Mouse (Mus musculus) limb, embryonic 11.5 days (tissue): ENCODE measurements around the gene Krtap9-3. TPM values are rescaled to one million over a fixed set of nuclear protein-coding genes. Genes with fewer than 3 reads are reported as not detected.
"Not testable (repeated sequence)": the region's sequence is repeated elsewhere in the genome, so short reads cannot be mapped to it uniquely, and the experiment has no call there.

Source experiments
- ATAC-seq: fragments of 200-750 bp; cut with Nextera tagmentation; 2 replicates; pipeline ENCODE4 v1.8.0; 2017; ENCODE audit warnings: low read depth; ENCODE audit not compliant: insufficient number of reproducible peaks, low FRiP score, low TSS enrichment
- DNase-seq: peaks from one replicate; pipeline ENCODE4 v3.0.0-alpha.2; 2015; ENCODE audit warnings: low spot score
- H3K27ac ChIP-seq: fragments of 300-500 bp; sonication (generic); replicated peaks from 2 replicates; pipeline ENCODE4 v1.5.1; 2014; ENCODE audit warnings: low read depth, mild to moderate bottlenecking, low read length
- H3K27me3 ChIP-seq: fragments of 300-500 bp; sonication (generic); 2 replicates; pipeline ENCODE4 v1.6.1; 2014; ENCODE audit warnings: mild to moderate bottlenecking, low read length, mixed read lengths; ENCODE audit not compliant: control insufficient read depth, insufficient read depth
- H3K36me3 ChIP-seq: fragments of 300-500 bp; sonication (generic); 2 replicates; pipeline ENCODE4 v1.6.1; 2014; ENCODE audit warnings: mild to moderate bottlenecking, low read length, moderate library complexity, mixed read lengths; ENCODE audit not compliant: control insufficient read depth, insufficient read depth
- H3K4me1 ChIP-seq: fragments of 300-500 bp; sonication (generic); 2 replicates; pipeline ENCODE4 v1.6.1; 2014; ENCODE audit warnings: low read length, mixed read lengths; ENCODE audit not compliant: control insufficient read depth, insufficient read depth
- H3K4me2 ChIP-seq: fragments of 300-500 bp; sonication (generic); 2 replicates; pipeline ENCODE4 v1.6.1; 2014; ENCODE audit warnings: low read depth, mild to moderate bottlenecking, moderate library complexity; ENCODE audit not compliant: severe bottlenecking
- H3K4me3 ChIP-seq: fragments of 300-500 bp; sonication (generic); 2 replicates; pipeline ENCODE4 v1.5.1; 2014; ENCODE audit warnings: low read depth, low read length
- H3K9ac ChIP-seq: fragments of 300-500 bp; sonication (generic); 2 replicates; pipeline ENCODE4 v1.6.1; 2014; ENCODE audit warnings: mild to moderate bottlenecking, low read length
- H3K9me3 ChIP-seq: fragments of 300-500 bp; sonication (generic); 2 replicates; pipeline ENCODE4 v1.6.1; 2016; ENCODE audit warnings: low read length; ENCODE audit not compliant: control insufficient read depth
- WGBS: fragments of 180-500 bp; shearing (Covaris S2); extraction: QIAGEN DNeasy Blood & Tissue Kit; methylation state at CpG from one replicate; pipeline ENCODE4 v1.1.7; 2014; 5-methylcytosine and 5-hydroxymethylcytosine counted together
- polyA plus RNA-seq: library from polyadenylated mRNA; unstranded; fragments of >200 nt; fragmentation: Nextera tagmentation; extraction: Ambion mirVana; gene quantifications from 2 replicates; pipeline ENCODE4 v1.2.1, GENCODE M21; 2014

The Krtap9-3 gene
- polyA plus RNA-seq, 1 experiment from 2014 or later = not detected

- Histone ChIP-seq H3K27me3 (no peaks in the 10 kb centered on the region), H3K4me2 (no peak within 1 kb of the TSS), H3K9ac (no peak within 1 kb of the TSS), H3K36me3 (no peaks in the 10 kb centered on the region), H3K4me3 (no peak within 1 kb of the TSS), H3K27ac (no peak within 1 kb of the TSS), H3K4me1 (no peaks in the 10 kb centered on the region), H3K9me3 (no peaks in the 10 kb centered on the region)
- no peak for DNase-seq
- WGBS = 78% methylated on average over 4 of the region's 4 CpGs
- no peak for ATAC-seq
Observed at GRCm38 (mm10) chr11:99628138-99628537, 30.2 kb upstream of the Krtap9-3 start, which contains the start of gene Krtap4-1. Krtap4-1 (minus strand) TSS chr11:99628238.

- Histone ChIP-seq H3K4me2 (no peak within 1 kb of the TSS), H3K9me3 (no peaks in the 10 kb centered on the region), H3K36me3 (no peaks in the 10 kb centered on the region), H3K9ac (no peak within 1 kb of the TSS), H3K27me3 (no peaks in the 10 kb centered on the region), H3K4me1 (no peaks in the 10 kb centered on the region), H3K27ac (no peak within 1 kb of the TSS), H3K4me3 (no peak within 1 kb of the TSS)
- DNase-seq = no peak
- 85% methylated on average over 2 of the region's 2 CpGs for WGBS
- ATAC-seq = no peak
Observed at GRCm38 (mm10) chr11:99620335-99620734, 22.4 kb upstream of the Krtap9-3 start, which contains the start of gene Gm11562. Gm11562 (minus strand) TSS chr11:99620435.

GRCm38 (mm10) chr11:99614796-99615363 lies 17.0 kb upstream of the Krtap9-3 start, which contains the start of gene Krtap2-4:
Krtap2-4 (minus strand) TSS chr11:99614846.
- 81% methylated on average over 3 of the region's 3 CpGs for WGBS
- no peak for ATAC-seq
- H3K9me3 ChIP-seq = no peaks in the 10 kb centered on the region
- no peaks in the 10 kb centered on the region for H3K36me3 ChIP-seq
- H3K27ac ChIP-seq = no peak within 1 kb of the TSS
- no peaks in the 10 kb centered on the region for H3K27me3 ChIP-seq
- no peak for DNase-seq
- no peaks in the 10 kb centered on the region for H3K4me1 ChIP-seq
- H3K9ac ChIP-seq = no peak within 1 kb of the TSS
- H3K4me2 ChIP-seq = no peak within 1 kb of the TSS
- no peak within 1 kb of the TSS for H3K4me3 ChIP-seq

GRCm38 (mm10) chr11:99610089-99610488 lies 12.2 kb upstream of the Krtap9-3 start, which contains the start of gene Gm11937:
Gm11937 (minus strand) TSS chr11:99610189.
- H3K36me3 ChIP-seq, H3K9ac ChIP-seq, DNase-seq, H3K27ac ChIP-seq, H3K4me1 ChIP-seq, H3K4me3 ChIP-seq, H3K27me3 ChIP-seq, ATAC-seq, H3K9me3 ChIP-seq, H3K4me2 ChIP-seq: not testable (repeated sequence)
- WGBS = 54% methylated on average over 1 of the region's 2 CpGs

- H3K9ac ChIP-seq = no peak overlapping the region
- H3K4me2 ChIP-seq = no peak overlapping the region
- ATAC-seq (no peak), DNase-seq (no peak)
- H3K36me3 ChIP-seq = no peaks in the 10 kb centered on the region
- H3K27ac ChIP-seq = no peak overlapping the region
- H3K4me1 ChIP-seq = no peaks in the 10 kb centered on the region
- WGBS = 70% methylated on average over 1 of the region's 1 CpGs
- no peaks in the 10 kb centered on the region for H3K9me3 ChIP-seq
- H3K4me3 ChIP-seq = no peak overlapping the region
- H3K27me3 ChIP-seq = no peaks in the 10 kb centered on the region
Observed at GRCm38 (mm10) chr11:99609126-99609525, 11.2 kb upstream of the Krtap9-3 start.

GRCm38 (mm10) chr11:99603208-99603607 lies 5.3 kb upstream of the Krtap9-3 start, which contains the start of gene Gm11938:
Gm11938 (minus strand) TSS chr11:99603308.
- WGBS = 45% methylated on average over 1 of the region's 1 CpGs
- not testable (repeated sequence) for H3K4me2 ChIP-seq, H3K27ac ChIP-seq, H3K9me3 ChIP-seq, DNase-seq, H3K9ac ChIP-seq, H3K4me1 ChIP-seq, H3K4me3 ChIP-seq, H3K27me3 ChIP-seq, H3K36me3 ChIP-seq, ATAC-seq

GRCm38 (mm10) chr11:99590981-99591380 lies 6.9 kb downstream of the Krtap9-3 start, which contains the start of gene Krtap1-3:
Krtap1-3 (minus strand) TSS chr11:99591339.
- no peaks in the 10 kb centered on the region for H3K36me3 ChIP-seq
- H3K27me3 ChIP-seq = no peaks in the 10 kb centered on the region
- H3K9ac ChIP-seq = no peak within 1 kb of the TSS
- no peak within 1 kb of the TSS for H3K4me2 ChIP-seq
- no peak for ATAC-seq
- no peak for DNase-seq
- H3K9me3 ChIP-seq = no peaks in the 10 kb centered on the region
- whole genome bisulfite sequencing = 83% methylated on average over 6 of the region's 6 CpGs
- H3K4me3 ChIP-seq = no peak within 1 kb of the TSS
- no peaks in the 10 kb centered on the region for H3K4me1 ChIP-seq
- no peak within 1 kb of the TSS for H3K27ac ChIP-seq

- H3K4me1 ChIP-seq = no peaks in the 10 kb centered on the region
- ATAC-seq = no peak
- no peaks in the 10 kb centered on the region for H3K9me3 ChIP-seq
- WGBS = 89% methylated on average over 7 of the region's 7 CpGs
- no peak for DNase-seq
- no peaks in the 10 kb centered on the region for H3K27me3 ChIP-seq
- H3K27ac ChIP-seq = no peak overlapping the region
- H3K36me3 ChIP-seq = no peaks in the 10 kb centered on the region
- no peak overlapping the region for H3K4me2 ChIP-seq
- no peak overlapping the region for H3K9ac ChIP-seq
- H3K4me3 ChIP-seq = no peak overlapping the region
Observed at GRCm38 (mm10) chr11:99585096-99585495, 12.8 kb downstream of the Krtap9-3 start.
